Mouse (Mus musculus) hindbrain, embryonic 14.5 days (tissue): ENCODE results near the gene Pnpla3. TPM values are rescaled to one million over a fixed set of nuclear protein-coding genes. Genes with fewer than 3 reads are reported as not detected.
A peak's percentile ranks its signal among the peaks of the same experiment; 100 is the strongest.

Experiments used
- ATAC-seq: fragments of 200-750 bp; cut with Nextera tagmentation; 2 replicates; pipeline ENCODE4 v1.8.0; 2017; ENCODE audit warnings: moderate number of reproducible peaks, mild to moderate bottlenecking, moderate TSS enrichment, moderate library complexity; ENCODE audit not compliant: low FRiP score
- DNase-seq: peaks from one replicate; pipeline ENCODE4 v3.0.0-alpha.2; 2015; ENCODE audit warnings: low spot score
- H3K27ac ChIP-seq: fragments of 300-500 bp; sonication (generic); 2 replicates; pipeline ENCODE4 v1.5.1; 2014; ENCODE audit warnings: mild to moderate bottlenecking, moderate library complexity
- H3K27me3 ChIP-seq: fragments of 300-500 bp; sonication (generic); 2 replicates; pipeline ENCODE4 v1.6.1; 2014; ENCODE audit warnings: mild to moderate bottlenecking, low read length, mixed read lengths; ENCODE audit not compliant: control insufficient read depth, insufficient read depth
- H3K36me3 ChIP-seq: fragments of 300-500 bp; sonication (generic); replicated peaks from 2 replicates; pipeline ENCODE4 v1.6.1; 2014; ENCODE audit not compliant: control insufficient read depth, insufficient read depth
- H3K4me1 ChIP-seq: fragments of 300-500 bp; sonication (generic); replicated peaks from 2 replicates; pipeline ENCODE4 v1.6.1; 2014; ENCODE audit warnings: antibody characterized with exemption, low read length, mixed read lengths; ENCODE audit not compliant: control insufficient read depth, insufficient read depth
- H3K4me2 ChIP-seq: fragments of 300-500 bp; sonication (generic); replicated peaks from 2 replicates; pipeline ENCODE4 v1.6.1; 2014; ENCODE audit warnings: mild to moderate bottlenecking, moderate library complexity
- H3K4me3 ChIP-seq: fragments of 300-500 bp; sonication (generic); replicated peaks from 2 replicates; pipeline ENCODE4 v1.5.1; 2014; ENCODE audit warnings: mild to moderate bottlenecking, low read length
- H3K9ac ChIP-seq: fragments of 300-500 bp; sonication (generic); 2 replicates; pipeline ENCODE4 v1.6.1; 2014
- H3K9me3 ChIP-seq: fragments of 300-500 bp; sonication (generic); 2 replicates; pipeline ENCODE4 v1.6.1; 2016; ENCODE audit warnings: low read length; ENCODE audit not compliant: control insufficient read depth
- WGBS: fragments of 180-500 bp; shearing (Covaris S2); extraction: QIAGEN DNeasy Blood & Tissue Kit; methylation state at CpG from one replicate; pipeline ENCODE4 v1.1.7; 2014; 5-methylcytosine and 5-hydroxymethylcytosine counted together
- polyA plus RNA-seq: library from polyadenylated mRNA; unstranded; fragments of >200 nt; fragmentation: Nextera tagmentation; extraction: Ambion mirVana; gene quantifications from 2 replicates; pipeline ENCODE4 v1.2.1, GENCODE M21; 2014

Gene Pnpla3
- polyA plus RNA-seq, 1 experiment from 2014 or later, result 4.2 TPM

- H3K4me2 ChIP-seq, result no peak overlapping the region
- H3K4me3 ChIP-seq, result no peak overlapping the region
- H3K9ac ChIP-seq, result no peak overlapping the region
- no peaks in the 10 kb centered on the region for H3K9me3 ChIP-seq
- peaks cover 13% of the 10 kb centered on the region for H3K4me1 ChIP-seq
- no peak overlapping the region for H3K27ac ChIP-seq
- no peaks in the 10 kb centered on the region for H3K27me3 ChIP-seq
- whole genome bisulfite sequencing, result 44% methylated on average over 6 of the region's 6 CpGs
- ATAC-seq (peak; percentile 51), DNase-seq (peak; percentile 98)
- peaks cover 48% of the 10 kb centered on the region for H3K36me3 ChIP-seq
Measured at GRCm38 (mm10) chr15:84212031-84212755, 44.6 kb downstream of the Pnpla3 start.

GRCm38 (mm10) chr15:84212756-84213105 lies 45.1 kb downstream of the Pnpla3 start:
- Histone ChIP-seq H3K9me3 (no peaks in the 10 kb centered on the region), H3K27me3 (no peaks in the 10 kb centered on the region), H3K27ac (no peak overlapping the region), H3K9ac (no peak overlapping the region), H3K4me2 (no peak overlapping the region), H3K4me3 (no peak overlapping the region), H3K4me1 (peaks cover 17% of the 10 kb centered on the region), H3K36me3 (peaks cover 43% of the 10 kb centered on the region)
- ATAC-seq (no peak), DNase-seq (no peak)
- WGBS, result 67% methylated on average over 2 of the region's 2 CpGs

GRCm38 (mm10) chr15:84213162-84213739 lies 45.6 kb downstream of the Pnpla3 start:
- no peak for DNase-seq
- Histone ChIP-seq H3K27me3 (no peaks in the 10 kb centered on the region), H3K9me3 (no peaks in the 10 kb centered on the region), H3K4me1 (peaks cover 18% of the 10 kb centered on the region), H3K36me3 (peaks cover 39% of the 10 kb centered on the region), H3K4me2 (no peak overlapping the region), H3K4me3 (no peak overlapping the region), H3K27ac (no peak overlapping the region), H3K9ac (no peak overlapping the region)
- no peak for ATAC-seq
- 91% methylated on average over 6 of the region's 6 CpGs for WGBS

GRCm38 (mm10) chr15:84214476-84214875 lies 46.8 kb downstream of the Pnpla3 start:
- Histone ChIP-seq H3K9me3 (no peaks in the 10 kb centered on the region), H3K4me2 (no peak overlapping the region), H3K27me3 (no peaks in the 10 kb centered on the region), H3K27ac (no peak overlapping the region), H3K9ac (no peak overlapping the region), H3K36me3 (peaks cover 30% of the 10 kb centered on the region), H3K4me3 (no peak overlapping the region), H3K4me1 (peaks cover 26% of the 10 kb centered on the region)
- no peak for DNase-seq
- 85% methylated on average over 7 of the region's 7 CpGs for WGBS
- ATAC-seq, result no peak

- Histone ChIP-seq H3K4me3 (no peak overlapping the region), H3K9me3 (no peaks in the 10 kb centered on the region), H3K27ac (no peak overlapping the region), H3K4me1 (peaks cover 26% of the 10 kb centered on the region), H3K36me3 (peaks cover 22% of the 10 kb centered on the region), H3K4me2 (no peak overlapping the region), H3K9ac (no peak overlapping the region), H3K27me3 (no peaks in the 10 kb centered on the region)
- ATAC-seq (no peak), DNase-seq (no peak)
- 81% methylated on average over 2 of the region's 2 CpGs for WGBS
Measured at GRCm38 (mm10) chr15:84215273-84215672, 47.6 kb downstream of the Pnpla3 start.

- H3K4me2 ChIP-seq, result no peak overlapping the region
- H3K9me3 ChIP-seq, result no peaks in the 10 kb centered on the region
- no peak for DNase-seq
- no peaks in the 10 kb centered on the region for H3K27me3 ChIP-seq
- H3K4me1 ChIP-seq, result peaks cover 26% of the 10 kb centered on the region
- H3K36me3 ChIP-seq, result peaks cover 14% of the 10 kb centered on the region; the same call in 1 of the 2 replicates
- H3K9ac ChIP-seq, result no peak overlapping the region
- no peak for ATAC-seq
- H3K27ac ChIP-seq, result 0 out of 2 replicates have a peak overlapping the region, but pooled peaks have one; percentile 4
- no peak overlapping the region for H3K4me3 ChIP-seq
Measured at GRCm38 (mm10) chr15:84216026-84216425, 48.4 kb downstream of the Pnpla3 start.

GRCm38 (mm10) chr15:84216461-84217084 lies 48.9 kb downstream of the Pnpla3 start:
- Histone ChIP-seq H3K9me3 (no peaks in the 10 kb centered on the region), H3K27me3 (no peaks in the 10 kb centered on the region), H3K4me1 (peaks cover 26% of the 10 kb centered on the region), H3K36me3 (peaks cover 9% of the 10 kb centered on the region; the same call in 1 of the 2 replicates), H3K27ac (0 out of 2 replicates have a peak overlapping the region, but pooled peaks have one; percentile 4), H3K4me3 (no peak overlapping the region), H3K9ac (no peak overlapping the region), H3K4me2 (no peak overlapping the region)
- 28% methylated on average over 7 of the region's 7 CpGs for WGBS
- no peak for DNase-seq
- no peak for ATAC-seq

- Histone ChIP-seq H3K27ac (no peak overlapping the region), H3K4me1 (peaks cover 26% of the 10 kb centered on the region), H3K4me2 (no peak overlapping the region), H3K27me3 (no peaks in the 10 kb centered on the region), H3K9ac (no peak overlapping the region), H3K36me3 (0 out of 2 replicates have a peak, but pooled peaks cover 9% of the 10 kb centered on the region), H3K4me3 (no peak overlapping the region), H3K9me3 (no peaks in the 10 kb centered on the region)
- DNase-seq (no peak), ATAC-seq (no peak)
- WGBS, result 27% methylated on average over 23 of the region's 23 CpGs
Measured at GRCm38 (mm10) chr15:84217969-84218782, 50.5 kb downstream of the Pnpla3 start.

GRCm38 (mm10) chr15:84218783-84219271 lies 51.2 kb downstream of the Pnpla3 start:
- Histone ChIP-seq H3K4me3 (no peak overlapping the region), H3K4me2 (no peak overlapping the region), H3K27me3 (no peaks in the 10 kb centered on the region), H3K9ac (no peak overlapping the region), H3K36me3 (0 out of 2 replicates have a peak, but pooled peaks cover 9% of the 10 kb centered on the region), H3K9me3 (no peaks in the 10 kb centered on the region), H3K27ac (peak overlapping the region; percentile 63; the same call in 1 of the 2 replicates), H3K4me1 (peaks cover 33% of the 10 kb centered on the region)
- DNase-seq, result no peak
- no peak for ATAC-seq
- WGBS, result 26% methylated on average over 9 of the region's 9 CpGs
